Mouse (Mus musculus) cerebral cortex, adult 2 months (tissue): ENCODE results near the gene Dnlz.

Source experiments
- WGBS: fragments of 180-500 bp; shearing (Covaris S2); methylation state at CpG from one replicate; pipeline ENCODE4 v1.1.7; 2018; 5-methylcytosine and 5-hydroxymethylcytosine counted together

The Dnlz gene

GRCm38 (mm10) chr2:26357484-26357883 is 5.6 kb upstream of the Dnlz start:
- 65% methylated on average over 15 of the region's 15 CpGs for WGBS

GRCm38 (mm10) chr2:26356678-26357077 is 4.8 kb upstream of the Dnlz start:
- WGBS, result 72% methylated on average over 7 of the region's 7 CpGs

- WGBS, result 80% methylated on average over 4 of the region's 4 CpGs
Observed at GRCm38 (mm10) chr2:26356231-26356630, 4.3 kb upstream of the Dnlz start.

- WGBS, result 92% methylated on average over 4 of the region's 4 CpGs
Observed at GRCm38 (mm10) chr2:26354401-26354800, 2.5 kb upstream of the Dnlz start.

GRCm38 (mm10) chr2:26353066-26353980 is 1.4 kb upstream of the Dnlz start:
- WGBS, result 74% methylated on average over 11 of the region's 11 CpGs

GRCm38 (mm10) chr2:26352291-26352910 is 491 bp upstream of the Dnlz start:
- WGBS, result 2% methylated on average over 36 of the region's 36 CpGs

GRCm38 (mm10) chr2:26348241-26348640 is 3.7 kb downstream of the Dnlz start:
- 61% methylated on average over 6 of the region's 6 CpGs for WGBS

- WGBS, result 71% methylated on average over 11 of the region's 11 CpGs
Observed at GRCm38 (mm10) chr2:26342609-26343490, 9.1 kb downstream of the Dnlz start.

GRCm38 (mm10) chr2:26342044-26342443 is 9.9 kb downstream of the Dnlz start:
- 36% methylated on average over 10 of the region's 10 CpGs for WGBS

- WGBS, result 44% methylated on average over 2 of the region's 2 CpGs
Observed at GRCm38 (mm10) chr2:26341510-26341981, 10.4 kb downstream of the Dnlz start.

- 67% methylated on average over 5 of the region's 5 CpGs for WGBS
Observed at GRCm38 (mm10) chr2:26339204-26339551, 12.7 kb downstream of the Dnlz start.

GRCm38 (mm10) chr2:26338302-26339203 is 13.4 kb downstream of the Dnlz start:
- 59% methylated on average over 9 of the region's 13 CpGs for WGBS

- 60% methylated on average over 6 of the region's 6 CpGs for WGBS
Observed at GRCm38 (mm10) chr2:26330702-26331101, 21.2 kb downstream of the Dnlz start.

GRCm38 (mm10) chr2:26330056-26330468 is 21.8 kb downstream of the Dnlz start:
- WGBS, result 73% methylated on average over 4 of the region's 4 CpGs

- 53% methylated on average over 8 of the region's 8 CpGs for WGBS
Observed at GRCm38 (mm10) chr2:26329402-26329801, 22.5 kb downstream of the Dnlz start.

- WGBS, result 87% methylated on average over 4 of the region's 4 CpGs
Observed at GRCm38 (mm10) chr2:26327852-26328251, 24.1 kb downstream of the Dnlz start.

GRCm38 (mm10) chr2:26325386-26326181 is 26.3 kb downstream of the Dnlz start:
- 59% methylated on average over 15 of the region's 15 CpGs for WGBS

GRCm38 (mm10) chr2:26324917-26325316 is 27.0 kb downstream of the Dnlz start:
- WGBS, result 57% methylated on average over 2 of the region's 2 CpGs

GRCm38 (mm10) chr2:26323589-26324325 is 28.2 kb downstream of the Dnlz start:
- WGBS, result 92% methylated on average over 13 of the region's 13 CpGs
